Mouse (Mus musculus) cerebellum, adult 2 months (tissue): ENCODE data around the gene Ski. TPM values are rescaled to one million over a fixed set of nuclear protein-coding genes. Genes with fewer than 3 reads are reported as not detected.
A peak's percentile ranks its signal among the peaks of the same experiment; 100 is the strongest.

Source experiments
- DNase-seq, 2 experiments: peaks; one replicate each; pipeline ENCODE4 v3.0.0; 2021
- H3K27ac ChIP-seq: fragments of 200-500 bp; 2 replicates; pipeline ENCODE4 v1.5.1; 2012; ENCODE audit warnings: low read length, control low read depth, inconsistent platforms; ENCODE audit not compliant: insufficient read depth
- H3K27me3 ChIP-seq: fragments of 200-500 bp; 2 replicates; pipeline ENCODE4 v1.6.1; 2012; ENCODE audit warnings: inconsistent platforms, mild to moderate bottlenecking, low read length, moderate library complexity; ENCODE audit not compliant: control insufficient read depth, insufficient read depth
- H3K4me1 ChIP-seq: fragments of 200-500 bp; 2 replicates; pipeline ENCODE4 v1.6.1; 2011; ENCODE audit warnings: low read length; ENCODE audit not compliant: control insufficient read depth, insufficient read depth
- H3K4me3 ChIP-seq: fragments of 200-500 bp; replicated peaks from 2 replicates; pipeline ENCODE3; 2011; ENCODE audit warnings: mild to moderate bottlenecking, low read depth, low read length, control low read depth; ENCODE audit not compliant: insufficient read depth
- CTCF ChIP-seq: fragments of 200-500 bp; IDR thresholded peaks from 2 replicates; pipeline ENCODE4 v1.5.1; 2011; ENCODE audit warnings: low read depth, mild to moderate bottlenecking, control low read depth, low read length, moderate library complexity, borderline replicate concordance; ENCODE audit not compliant: insufficient read depth
- POLR2A ChIP-seq: fragments of 200-500 bp; IDR thresholded peaks from 2 replicates; pipeline ENCODE4 v1.6.1; 2011; ENCODE audit warnings: low read length, control low read depth, borderline replicate concordance; ENCODE audit not compliant: insufficient read depth
- WGBS: fragments of 180-500 bp; shearing (Covaris S2); methylation state at CpG from one replicate; pipeline ENCODE4 v1.1.7; 2018; 5-methylcytosine and 5-hydroxymethylcytosine counted together
- polyA plus RNA-seq: library from polyadenylated mRNA; depleted of rRNA; stranded (reverse); fragments of >200 nt; gene quantifications from 2 replicates; pipeline ENCODE4 v1.2.3, GENCODE M21; 2012

The Ski gene
- polyA plus RNA-seq, 1 experiment, result 87.2 TPM

- H3K4me1 ChIP-seq, result peaks cover 28% of the 10 kb centered on the region
- TF ChIP-seq CTCF (no peak), POLR2A (peak; percentile 39; the same call in 1 of the 2 replicates)
- WGBS, result 5% methylated on average over 14 of the region's 14 CpGs
- DNase-seq, result peak; percentile 90 to 92
- peak overlapping the region; percentile 82 for H3K27ac ChIP-seq
- H3K27me3 ChIP-seq, result no peaks in the 10 kb centered on the region
- H3K4me3 ChIP-seq, result no peak overlapping the region
Observed at GRCm38 (mm10) chr4:155129996-155130395, 92.4 kb downstream of the Ski start.

- 68% methylated on average over 10 of the region's 10 CpGs for WGBS
- Histone ChIP-seq H3K27me3 (no peaks in the 10 kb centered on the region), H3K4me3 (no peak overlapping the region), H3K4me1 (peaks cover 22% of the 10 kb centered on the region), H3K27ac (peak overlapping the region; percentile 82)
- no peak for TF ChIP-seq POLR2A
- TF ChIP-seq CTCF, result peak; percentile 43
- DNase-seq, result no peak
Observed at GRCm38 (mm10) chr4:155129132-155129917, 93.1 kb downstream of the Ski start.

GRCm38 (mm10) chr4:155128411-155128810 is 94.0 kb downstream of the Ski start:
- H3K27me3 ChIP-seq, result no peaks in the 10 kb centered on the region
- WGBS, result 96% methylated on average over 15 of the region's 15 CpGs
- H3K27ac ChIP-seq, result no peak overlapping the region
- peaks cover 22% of the 10 kb centered on the region for H3K4me1 ChIP-seq
- DNase-seq, result no peak
- TF ChIP-seq POLR2A (no peak), CTCF (no peak)
- no peak overlapping the region for H3K4me3 ChIP-seq

- TF ChIP-seq CTCF (no peak), POLR2A (no peak)
- Histone ChIP-seq H3K27me3 (no peaks in the 10 kb centered on the region), H3K4me1 (peaks cover 29% of the 10 kb centered on the region), H3K27ac (no peak overlapping the region), H3K4me3 (no peak overlapping the region)
- no peak for DNase-seq
- WGBS, result 69% methylated on average over 7 of the region's 7 CpGs
Observed at GRCm38 (mm10) chr4:155126602-155127372, 95.6 kb downstream of the Ski start.

- TF ChIP-seq POLR2A, result no peak
- no peak overlapping the region for H3K4me3 ChIP-seq
- peaks cover 29% of the 10 kb centered on the region for H3K4me1 ChIP-seq
- no peak for DNase-seq
- H3K27me3 ChIP-seq, result no peaks in the 10 kb centered on the region
- no peak overlapping the region for H3K27ac ChIP-seq
- whole genome bisulfite sequencing, result 94% methylated on average over 5 of the region's 5 CpGs
Observed at GRCm38 (mm10) chr4:155126194-155126593, 96.2 kb downstream of the Ski start.

- 88% methylated on average over 7 of the region's 7 CpGs for WGBS
- peaks cover 22% of the 10 kb centered on the region for H3K4me1 ChIP-seq
Observed at GRCm38 (mm10) chr4:155125310-155125709, 97.1 kb downstream of the Ski start.

GRCm38 (mm10) chr4:155123868-155124534 is 98.4 kb downstream of the Ski start:
- Histone ChIP-seq H3K4me3 (no peak overlapping the region), H3K4me1 (peaks cover 9% of the 10 kb centered on the region), H3K27ac (no peak overlapping the region), H3K27me3 (no peaks in the 10 kb centered on the region)
- DNase-seq, result no peak
- TF ChIP-seq POLR2A (no peak), CTCF (no peak)
- WGBS, result 81% methylated on average over 9 of the region's 9 CpGs

More at GRCm38 (mm10) chr4:155125310-155125709, 97.1 kb downstream of the Ski start:
- H3K27me3 ChIP-seq, result no peaks in the 10 kb centered on the region
- DNase-seq, result no peak
- H3K4me3 ChIP-seq, result no peak overlapping the region
- TF ChIP-seq CTCF, result no peak
- no peak for TF ChIP-seq POLR2A
- no peak overlapping the region for H3K27ac ChIP-seq
